Mouse (Mus musculus) liver, postnatal 0 days (tissue): ENCODE results near the gene Epb41. TPM values are rescaled to one million over a fixed set of nuclear protein-coding genes. Genes with fewer than 3 reads are reported as not detected.

ENCODE experiments used
- ATAC-seq: fragments of 200-750 bp; cut with Nextera tagmentation; 2 replicates; pipeline ENCODE4 v1.8.0; 2017; ENCODE audit warnings: mild to moderate bottlenecking, moderate library complexity
- DNase-seq: peaks from one replicate; pipeline ENCODE4 v3.0.0-alpha.2; 2016
- H3K27ac ChIP-seq: fragments of 300-500 bp; sonication (generic); 2 replicates; pipeline ENCODE4 v1.5.1; 2014; ENCODE audit warnings: antibody characterized with exemption, moderate library complexity, mild to moderate bottlenecking, low read depth
- H3K27me3 ChIP-seq: fragments of 300-500 bp; sonication (generic); 2 replicates; pipeline ENCODE4 v1.6.1; 2014; ENCODE audit warnings: low read length, control low read depth, mixed read lengths; ENCODE audit not compliant: insufficient read depth
- H3K36me3 ChIP-seq: fragments of 300-500 bp; sonication (generic); replicated peaks from 2 replicates; pipeline ENCODE4 v1.6.1; 2014; ENCODE audit warnings: mild to moderate bottlenecking, control low read depth, low read length, moderate library complexity, mixed read lengths; ENCODE audit not compliant: insufficient read depth
- H3K4me1 ChIP-seq: fragments of 300-500 bp; sonication (generic); 2 replicates; pipeline ENCODE4 v1.6.1; 2014; ENCODE audit warnings: antibody characterized with exemption, mild to moderate bottlenecking, control low read depth; ENCODE audit not compliant: insufficient read depth
- H3K4me2 ChIP-seq: fragments of 300-500 bp; sonication (generic); 2 replicates; pipeline ENCODE4 v1.6.1; 2014; ENCODE audit warnings: low read depth, mild to moderate bottlenecking, low read length, moderate library complexity, mixed read lengths
- H3K4me3 ChIP-seq: fragments of 300-500 bp; sonication (generic); 2 replicates; pipeline ENCODE4 v1.5.1; 2014; ENCODE audit warnings: low read depth, low read length
- H3K9ac ChIP-seq: fragments of 300-500 bp; sonication (generic); replicated peaks from 2 replicates; pipeline ENCODE4 v1.6.1; 2014; ENCODE audit warnings: mild to moderate bottlenecking, moderate library complexity
- H3K9me3 ChIP-seq: fragments of 300-500 bp; sonication (generic); 2 replicates; pipeline ENCODE4 v1.6.1; 2016; ENCODE audit warnings: mild to moderate bottlenecking, control low read depth, low read length, mixed read lengths
- CTCF ChIP-seq: sonication (generic); IDR thresholded peaks from 2 replicates; pipeline ENCODE4 v1.5.1; 2016; ENCODE audit warnings: antibody characterized with exemption, low read depth
- EP300 ChIP-seq: IDR thresholded peaks from 2 replicates; pipeline ENCODE4 v1.6.1; 2016; ENCODE audit warnings: antibody characterized with exemption, low read depth, mild to moderate bottlenecking
- WGBS: fragments of 180-500 bp; shearing (Covaris S2); extraction: QIAGEN DNeasy Blood & Tissue Kit; methylation state at CpG from one replicate; pipeline ENCODE4 v1.1.7; 2014; ENCODE audit not compliant: insufficient replicate concordance; 5-methylcytosine and 5-hydroxymethylcytosine counted together
- polyA plus RNA-seq: library from polyadenylated mRNA; unstranded; fragments of >200 nt; fragmentation: Nextera tagmentation; extraction: Ambion mirVana; gene quantifications from 2 replicates; pipeline ENCODE4 v1.2.1, GENCODE M21; 2015

Epb41 gene
- polyA plus RNA-seq, 1 experiment from 2014 or later: 75.1 TPM

GRCm38 (mm10) chr4:131890692-131891091 lies 184.4 kb downstream of the Epb41 start:
- Histone ChIP-seq H3K9me3 (no peaks in the 10 kb centered on the region), H3K4me3 (no peak overlapping the region), H3K27me3 (no peaks in the 10 kb centered on the region), H3K4me1 (peaks cover 10% of the 10 kb centered on the region; the same call in 1 of the 2 replicates), H3K36me3 (peaks cover 73% of the 10 kb centered on the region), H3K9ac (no peak overlapping the region), H3K4me2 (no peak overlapping the region), H3K27ac (no peak overlapping the region)
- DNase-seq (no peak), ATAC-seq (no peak)
- TF ChIP-seq CTCF (no peak), EP300 (no peak)
- WGBS: 70% methylated on average over 3 of the region's 3 CpGs

DNA sequence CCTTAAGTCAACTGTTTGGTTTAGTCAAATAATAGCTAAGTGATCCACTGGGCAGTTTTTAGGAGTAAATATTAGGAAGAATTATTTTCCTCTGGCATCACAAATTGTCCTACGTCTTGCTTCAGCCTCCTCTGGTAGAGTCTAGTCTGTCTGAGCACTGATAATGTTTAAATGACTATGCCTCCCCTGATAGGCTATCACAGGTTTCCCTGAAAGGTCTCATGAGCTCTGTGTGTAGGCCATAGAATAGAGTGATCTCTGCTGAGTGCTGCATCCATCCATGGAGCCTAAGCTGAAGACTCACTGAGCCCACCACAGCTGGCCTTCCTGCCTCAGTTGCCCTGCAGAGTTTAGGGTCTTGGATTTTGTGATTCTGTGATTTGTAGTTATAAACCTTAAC lies 186.6 kb downstream of the Epb41 start:
- H3K4me2 ChIP-seq: no peak overlapping the region
- peaks cover 12% of the 10 kb centered on the region for H3K4me1 ChIP-seq
- ATAC-seq (no peak), DNase-seq (no peak)
- 0 out of 2 replicates have a peak overlapping the region, but pooled peaks have one; percentile 1 for H3K27ac ChIP-seq
- WGBS: 34% methylated on average over 1 of the region's 1 CpGs
- H3K9ac ChIP-seq: no peak overlapping the region
- H3K36me3 ChIP-seq: peaks cover 71% of the 10 kb centered on the region
- H3K9me3 ChIP-seq: no peaks in the 10 kb centered on the region
- H3K4me3 ChIP-seq: no peak overlapping the region
- TF ChIP-seq EP300: no peak
- TF ChIP-seq CTCF: no peak
- no peaks in the 10 kb centered on the region for H3K27me3 ChIP-seq

DNA sequence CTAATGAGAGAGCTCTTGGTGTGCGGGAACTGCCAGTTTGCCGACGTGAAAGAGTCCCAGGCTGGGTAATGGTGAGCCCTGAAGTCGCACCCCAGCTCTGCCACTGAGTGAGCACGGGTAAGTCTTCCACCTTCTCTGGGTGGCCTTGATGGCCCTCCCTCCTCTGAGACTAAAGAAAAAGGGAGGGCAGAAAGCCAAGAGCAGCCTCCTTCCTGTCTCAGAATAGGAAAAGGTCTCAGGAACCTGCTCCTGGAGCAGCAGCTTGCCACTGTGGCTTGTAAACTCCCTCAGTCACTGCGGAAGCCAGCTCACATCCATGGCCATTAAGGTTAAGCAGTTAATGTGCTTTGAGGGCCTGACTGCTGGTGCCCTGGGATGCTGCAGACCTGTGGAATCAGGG lies 189.7 kb downstream of the Epb41 start:
- 83% methylated on average over 6 of the region's 6 CpGs for WGBS
- Histone ChIP-seq H3K9me3 (no peaks in the 10 kb centered on the region), H3K36me3 (peaks cover 49% of the 10 kb centered on the region), H3K27me3 (no peaks in the 10 kb centered on the region), H3K4me2 (no peak overlapping the region), H3K9ac (no peak overlapping the region), H3K4me3 (no peak overlapping the region), H3K4me1 (peaks cover 27% of the 10 kb centered on the region), H3K27ac (no peak overlapping the region)
- ATAC-seq (no peak), DNase-seq (no peak)
- no peak for TF ChIP-seq EP300
- TF ChIP-seq CTCF: no peak

GRCm38 (mm10) chr4:131883571-131883970 lies 191.6 kb downstream of the Epb41 start:
- no peak for ATAC-seq
- 82% methylated on average over 6 of the region's 6 CpGs for WGBS
- no peaks in the 10 kb centered on the region for H3K9me3 ChIP-seq
- H3K36me3 ChIP-seq: peaks cover 35% of the 10 kb centered on the region
- H3K27ac ChIP-seq: no peak overlapping the region
- TF ChIP-seq CTCF (no peak), EP300 (no peak)
- no peaks in the 10 kb centered on the region for H3K27me3 ChIP-seq
- no peak overlapping the region for H3K9ac ChIP-seq
- no peak overlapping the region for H3K4me3 ChIP-seq
- peaks cover 36% of the 10 kb centered on the region for H3K4me1 ChIP-seq
- no peak overlapping the region for H3K4me2 ChIP-seq
- DNase-seq: no peak

GRCm38 (mm10) chr4:131881306-131881705 lies 193.8 kb downstream of the Epb41 start:
- Histone ChIP-seq H3K9ac (no peak overlapping the region), H3K9me3 (no peaks in the 10 kb centered on the region), H3K4me3 (no peak overlapping the region), H3K4me2 (no peak overlapping the region), H3K27me3 (no peaks in the 10 kb centered on the region), H3K27ac (no peak overlapping the region), H3K4me1 (peaks cover 38% of the 10 kb centered on the region), H3K36me3 (peaks cover 25% of the 10 kb centered on the region)
- DNase-seq (no peak), ATAC-seq (no peak)
- TF ChIP-seq CTCF (no peak), EP300 (no peak)
- 82% methylated on average over 7 of the region's 7 CpGs for WGBS

GRCm38 (mm10) chr4:131879692-131880091 lies 195.4 kb downstream of the Epb41 start:
- ATAC-seq (no peak), DNase-seq (no peak)
- no peaks in the 10 kb centered on the region for H3K27me3 ChIP-seq
- H3K4me3 ChIP-seq: no peak overlapping the region
- H3K9me3 ChIP-seq: no peaks in the 10 kb centered on the region
- H3K4me2 ChIP-seq: no peak overlapping the region
- WGBS: 69% methylated on average over 1 of the region's 1 CpGs
- TF ChIP-seq EP300 (no peak), CTCF (no peak)
- H3K9ac ChIP-seq: peak overlapping the region; percentile 13; the same call in 1 of the 2 replicates
- no peak overlapping the region for H3K27ac ChIP-seq
- peaks cover 9% of the 10 kb centered on the region for H3K36me3 ChIP-seq
- H3K4me1 ChIP-seq: peaks cover 46% of the 10 kb centered on the region

DNA sequence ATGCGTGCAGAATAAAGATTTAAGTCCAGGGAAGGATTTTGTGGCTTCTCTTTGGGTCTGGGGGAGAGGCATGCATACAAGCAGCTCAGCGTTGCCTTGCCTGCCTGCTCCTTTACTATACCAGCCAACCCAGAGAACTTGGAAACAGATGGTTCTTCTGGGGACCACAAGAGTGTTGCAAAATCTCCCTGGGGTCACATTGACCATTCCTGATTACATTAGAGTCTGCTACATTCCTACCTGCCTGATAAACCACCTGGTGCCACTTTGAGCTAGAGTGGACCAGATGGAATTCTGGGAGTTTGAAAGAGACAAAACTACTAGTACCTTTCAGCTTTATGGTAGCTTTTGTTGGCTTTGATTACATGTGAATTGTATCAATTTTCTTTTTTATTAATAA lies 198.3 kb downstream of the Epb41 start:
- H3K27me3 ChIP-seq: no peaks in the 10 kb centered on the region
- H3K4me1 ChIP-seq: peaks cover 38% of the 10 kb centered on the region
- ATAC-seq: no peak
- no peak overlapping the region for H3K4me3 ChIP-seq
- WGBS: 47% methylated on average over 2 of the region's 2 CpGs
- H3K36me3 ChIP-seq: no peaks in the 10 kb centered on the region
- no peak for DNase-seq
- no peak overlapping the region for H3K27ac ChIP-seq
- H3K4me2 ChIP-seq: peak overlapping the region; percentile 33; the same call in 1 of the 2 replicates
- no peak for TF ChIP-seq EP300
- no peak for TF ChIP-seq CTCF
- no peak overlapping the region for H3K9ac ChIP-seq
- no peaks in the 10 kb centered on the region for H3K9me3 ChIP-seq
